Mouse (Mus musculus): ENCODE results near the gene Btd. TPM values are rescaled to one million over a fixed set of nuclear protein-coding genes. Genes with fewer than 3 reads are reported as not detected.
A peak's percentile ranks its signal among the peaks of the same experiment; 100 is the strongest.

Btd gene
- total RNA-seq, 2 experiments from 2014 or later, result 17.0 to 18.5 TPM

DNA sequence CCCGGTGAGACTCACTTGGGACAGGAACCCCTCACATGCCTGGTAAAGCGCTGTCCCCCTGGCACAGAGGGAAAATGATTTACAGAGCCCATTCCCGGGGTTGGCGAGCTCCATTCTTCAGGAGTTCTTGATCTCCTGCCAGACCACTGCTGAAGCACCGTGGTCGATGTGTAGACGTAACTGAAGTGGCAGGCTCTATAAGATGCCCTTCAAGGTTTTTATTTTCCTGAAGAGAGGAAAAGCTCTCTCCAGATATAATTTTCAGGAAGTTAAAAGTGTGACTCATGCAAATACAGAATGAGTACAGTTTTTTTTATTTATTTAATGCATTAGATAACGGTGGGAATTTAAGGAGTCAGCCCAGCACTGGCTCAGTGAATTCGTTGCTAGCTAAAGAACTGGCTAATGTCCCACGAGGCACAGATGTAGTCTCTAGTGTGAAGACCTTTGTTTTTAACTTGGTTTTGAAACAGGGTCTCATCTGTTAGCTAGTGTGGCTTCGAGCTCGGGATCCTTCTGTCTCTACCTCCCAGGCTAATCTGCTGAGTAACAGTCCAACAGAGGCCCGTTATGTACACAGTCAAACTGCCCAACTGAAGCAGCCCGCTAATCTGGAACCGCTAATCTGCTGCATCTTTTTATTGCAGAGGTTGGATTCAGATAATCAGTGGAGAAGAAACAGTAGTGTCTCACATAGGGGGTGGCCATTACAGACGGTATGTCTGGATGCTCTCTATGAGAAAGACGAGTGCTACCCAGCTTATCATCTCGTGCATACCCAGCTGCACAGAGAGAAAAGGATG, 23.5 kb downstream of the Btd start:
- ATAC-seq (ENCODE audit: poor library complexity, severe bottlenecking), result no peak

DNA sequence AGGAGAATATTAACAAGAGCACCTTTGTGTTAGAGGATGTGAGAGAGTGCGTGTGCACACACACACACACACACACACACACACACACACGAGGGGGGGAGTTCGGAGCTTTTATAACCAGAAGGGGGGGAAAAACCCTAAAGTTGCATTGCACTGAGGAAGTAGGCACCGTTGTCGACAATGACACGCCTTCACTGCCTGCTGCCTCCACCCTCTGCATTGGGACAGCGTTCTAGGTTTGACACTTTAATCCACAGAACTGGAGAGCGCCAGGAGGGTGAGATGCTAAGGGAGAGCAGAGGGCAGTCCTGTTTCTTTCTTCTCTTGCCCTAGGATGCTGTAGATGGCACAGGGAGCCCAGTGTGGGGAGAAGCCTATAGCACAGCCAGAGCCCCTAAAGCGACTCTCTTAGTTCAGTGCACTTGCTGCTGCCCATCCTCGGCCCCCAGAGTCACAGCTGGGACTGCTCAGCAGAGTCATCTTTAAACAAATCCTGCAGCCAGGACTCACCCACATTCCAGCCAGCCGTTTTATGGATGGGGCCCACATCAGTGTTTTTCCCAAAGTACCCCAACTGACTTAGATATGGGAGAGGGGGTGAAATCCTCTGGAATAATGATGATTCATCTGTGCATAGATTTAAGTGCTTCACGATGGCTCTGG, 24.2 kb downstream of the Btd start:
- ATAC-seq (ENCODE audit: poor library complexity, severe bottlenecking), result peak; percentile 64

DNA sequence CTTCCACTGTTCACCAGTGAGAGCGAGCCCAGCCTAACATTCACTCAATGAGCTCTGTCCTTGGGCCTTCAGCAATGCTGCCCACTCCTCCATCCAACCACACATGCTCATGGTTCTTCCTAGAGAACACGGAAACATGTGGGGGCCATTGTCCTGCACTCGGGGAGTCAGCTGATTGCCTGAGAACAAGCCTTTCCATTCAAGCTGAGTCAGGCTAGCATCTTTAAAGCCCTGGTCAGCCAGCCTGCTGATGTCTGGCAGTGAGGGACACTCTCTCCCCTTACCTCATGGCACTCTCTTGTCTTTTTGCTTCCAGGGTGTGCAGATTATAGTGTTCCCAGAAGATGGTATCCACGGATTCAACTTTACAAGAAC, 24.7 kb downstream of the Btd start:
- ATAC-seq (ENCODE audit: poor library complexity, severe bottlenecking), result no peak

GRCm38 (mm10) chr14:31666931-31667705, 26.3 kb downstream of the Btd start:
- ATAC-seq (ENCODE audit: poor library complexity, severe bottlenecking), result no peak

- no peak for ATAC-seq (ENCODE audit: poor library complexity, severe bottlenecking)
Measured at GRCm38 (mm10) chr14:31667741-31668140, 26.9 kb downstream of the Btd start.

GRCm38 (mm10) chr14:31668326-31668725, 27.5 kb downstream of the Btd start:
- ATAC-seq (ENCODE audit: poor library complexity, severe bottlenecking), result no peak

- 0 out of 2 replicates have a peak, but pooled peaks have one; percentile 2 for ATAC-seq (ENCODE audit: poor library complexity, severe bottlenecking)
Measured at GRCm38 (mm10) chr14:31669161-31669611, 28.4 kb downstream of the Btd start.

DNA sequence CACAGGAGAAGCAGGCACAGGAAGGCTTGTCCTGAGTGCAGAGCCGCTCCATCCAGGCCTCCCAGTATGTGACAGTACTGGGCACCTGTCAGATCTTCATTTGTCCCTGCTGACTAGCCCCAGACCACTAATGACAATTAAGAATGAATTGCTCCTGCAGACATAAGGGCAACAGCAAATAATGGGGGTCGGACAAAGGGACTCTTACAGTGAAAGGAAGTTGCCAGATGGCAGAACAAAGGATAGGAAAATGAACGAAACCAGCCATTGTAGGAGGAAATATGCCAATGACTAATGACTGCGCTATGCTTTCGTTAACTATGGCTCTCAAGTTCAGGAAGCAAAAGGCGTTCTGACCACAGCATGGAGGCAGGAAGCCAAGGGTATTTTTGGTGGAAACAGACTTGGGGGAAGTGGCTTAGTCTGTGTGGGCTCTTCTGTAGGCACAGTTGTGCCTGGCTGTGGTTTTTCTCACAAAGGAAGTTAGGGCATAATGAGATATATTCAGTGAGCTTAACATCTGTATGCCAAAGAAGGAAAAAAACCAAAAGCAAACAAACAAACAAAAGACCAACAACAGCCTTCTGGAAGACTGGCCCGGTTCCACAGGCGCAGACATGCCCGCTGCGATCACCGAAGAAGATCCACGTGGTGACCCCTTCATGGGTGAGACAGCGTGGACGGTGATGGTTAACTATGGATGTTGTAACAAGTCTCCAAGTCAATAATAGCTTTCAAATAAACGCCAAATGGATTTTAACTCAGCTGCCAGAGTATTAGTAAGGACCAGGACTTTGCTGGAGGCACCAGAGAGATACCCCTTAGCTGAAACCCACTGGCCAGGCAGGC, 29.0 kb downstream of the Btd start:
- peak; percentile 77 for ATAC-seq (ENCODE audit: poor library complexity, severe bottlenecking)

GRCm38 (mm10) chr14:31671635-31672320, 30.9 kb downstream of the Btd start:
- peak; percentile 62 for ATAC-seq (ENCODE audit: poor library complexity, severe bottlenecking)

GRCm38 (mm10) chr14:31680656-31681055, 39.8 kb downstream of the Btd start:
- ATAC-seq (ENCODE audit: poor library complexity, severe bottlenecking), result no peak

DNA sequence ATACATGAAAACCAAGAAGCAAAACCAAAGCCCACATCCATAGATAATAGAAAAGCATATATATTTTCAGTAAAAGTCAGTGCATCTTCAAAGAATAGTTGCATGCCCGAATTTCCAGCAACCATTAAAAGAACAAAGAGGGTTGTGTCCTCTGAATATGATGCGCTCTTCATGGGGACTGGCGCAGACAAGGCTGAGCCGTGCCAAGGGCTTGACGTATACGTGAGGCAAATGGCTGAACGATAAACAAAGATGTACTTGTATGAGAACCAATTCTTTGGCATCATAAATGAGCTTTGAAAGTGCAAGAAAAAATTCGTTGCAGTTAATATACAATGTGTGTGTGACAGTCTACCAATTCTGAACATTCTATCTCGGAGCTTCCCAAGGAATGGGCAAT, 40.5 kb downstream of the Btd start:
- no peak for ATAC-seq (ENCODE audit: poor library complexity, severe bottlenecking)

GRCm38 (mm10) chr14:31681931-31682555, 41.2 kb downstream of the Btd start:
- ATAC-seq (ENCODE audit: poor library complexity, severe bottlenecking), result no peak

GRCm38 (mm10) chr14:31683610-31684009, 42.8 kb downstream of the Btd start:
- ATAC-seq (ENCODE audit: poor library complexity, severe bottlenecking), result no peak

DNA sequence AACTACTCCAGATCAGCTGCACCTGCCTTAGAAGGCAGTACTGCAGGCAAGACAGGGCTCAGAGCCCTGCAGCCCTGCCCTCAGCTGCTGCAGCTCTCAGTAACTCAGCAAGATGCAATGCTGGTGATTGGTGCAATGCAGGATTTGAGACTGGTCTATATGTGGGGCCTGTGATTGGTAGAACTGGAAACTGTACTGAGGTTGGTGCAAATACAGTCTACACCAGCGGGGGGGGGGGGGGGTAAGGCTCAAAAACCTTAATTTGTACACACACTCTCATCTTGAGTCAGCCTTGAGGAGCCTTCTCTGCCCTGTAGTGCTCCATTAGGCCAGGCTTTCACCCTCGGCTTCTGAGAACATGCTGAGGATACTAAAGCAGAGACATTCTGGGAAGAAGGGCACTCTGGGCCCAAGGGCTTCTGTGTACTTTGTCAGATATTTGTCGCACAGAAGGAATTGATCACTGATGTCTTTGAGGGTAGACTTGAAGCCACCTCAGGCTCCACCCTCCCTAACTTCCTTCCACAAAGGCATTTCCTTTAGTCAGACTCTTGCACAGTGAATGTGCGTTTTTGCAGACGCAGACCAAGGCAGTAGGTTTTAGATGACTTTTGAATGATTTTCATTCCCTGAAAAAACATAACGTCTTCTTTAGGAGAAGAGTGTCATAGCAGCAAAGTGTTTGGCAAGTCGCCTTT, 43.7 kb downstream of the Btd start:
- peak; percentile 77 for ATAC-seq (ENCODE audit: poor library complexity, severe bottlenecking)

- peak; percentile 75 for ATAC-seq (ENCODE audit: poor library complexity, severe bottlenecking)
Measured at GRCm38 (mm10) chr14:31685680-31686079, 44.9 kb downstream of the Btd start.

DNA sequence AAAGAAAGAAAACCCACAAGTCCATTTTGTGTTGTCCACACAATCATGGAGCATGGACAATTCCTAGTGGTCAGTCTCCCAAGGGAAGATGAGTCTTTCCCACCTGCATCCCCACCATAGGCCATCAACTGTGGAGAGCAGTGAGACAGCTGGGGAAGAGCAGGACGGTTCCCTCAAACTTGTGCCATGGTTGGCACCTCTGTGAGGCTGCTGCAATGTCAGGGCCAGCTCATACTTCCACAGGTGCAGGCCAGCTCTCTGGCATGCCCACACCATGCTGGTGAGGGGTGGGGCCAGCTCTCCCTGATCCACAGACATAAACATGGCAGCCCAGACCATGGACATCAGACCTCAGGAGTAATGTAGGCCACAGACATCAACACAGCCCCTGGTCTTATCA, 45.4 kb downstream of the Btd start:
- no peak for ATAC-seq (ENCODE audit: poor library complexity, severe bottlenecking)

GRCm38 (mm10) chr14:31692536-31692935, 51.7 kb downstream of the Btd start:
- ATAC-seq (ENCODE audit: poor library complexity, severe bottlenecking), result no peak

GRCm38 (mm10) chr14:31696206-31696984, 55.6 kb downstream of the Btd start:
- ATAC-seq (ENCODE audit: poor library complexity, severe bottlenecking), result peak; percentile 52
